Mouse (Mus musculus) neutrophil, adult 5-6 weeks (primary cell): ENCODE measurements around the gene Selenos. TPM values are rescaled to one million over a fixed set of nuclear protein-coding genes. Genes with fewer than 3 reads are reported as not detected.

Source experiments
- ATAC-seq: fragments of 151-379, 151-347 bp; 2 replicates; pipeline ENCODE4 v1.8.0; 2017; ENCODE audit warnings: mild to moderate bottlenecking, moderate TSS enrichment; ENCODE audit not compliant: insufficient number of reproducible peaks, poor library complexity, low FRiP score, severe bottlenecking; ENCODE audit errors: extremely low read depth
- total RNA-seq: library from RNA; stranded (forward); fragments of 200-1000 nt; gene quantifications from 2 replicates; pipeline ENCODE4 v1.2.3, GENCODE M21; 2017

Gene Selenos
- total RNA-seq, 1 experiment from 2014 or later: 48.3 TPM

GRCm38 (mm10) chr7:66111211-66111610 lies 31.8 kb downstream of the Selenos start:
- no peak for ATAC-seq

GRCm38 (mm10) chr7:66113561-66113960 lies 34.1 kb downstream of the Selenos start:
- ATAC-seq: no peak

- peak; percentile 50 for ATAC-seq
These were observed 36.4 kb downstream of the Selenos start for GRCm38 (mm10) chr7:66115821-66116343.

GRCm38 (mm10) chr7:66116906-66117482 lies 37.5 kb downstream of the Selenos start:
- no peak for ATAC-seq

- ATAC-seq: no peak
These were observed 38.6 kb downstream of the Selenos start for GRCm38 (mm10) chr7:66118046-66118445.

GRCm38 (mm10) chr7:66118796-66119195 lies 39.3 kb downstream of the Selenos start:
- no peak for ATAC-seq

GRCm38 (mm10) chr7:66120139-66120538 lies 40.7 kb downstream of the Selenos start:
- no peak for ATAC-seq

- ATAC-seq: peak; percentile 66
These were observed 41.4 kb downstream of the Selenos start for GRCm38 (mm10) chr7:66120702-66121396.

- ATAC-seq: peak; percentile 80
These were observed 45.1 kb downstream of the Selenos start for GRCm38 (mm10) chr7:66124551-66124968.

GRCm38 (mm10) chr7:66125368-66125767 lies 45.9 kb downstream of the Selenos start:
- ATAC-seq: peak; percentile 45; the same call in 1 of the 2 replicates

- ATAC-seq: no peak
These were observed 48.6 kb downstream of the Selenos start for GRCm38 (mm10) chr7:66127951-66128645.

- ATAC-seq: no peak
These were observed 49.4 kb downstream of the Selenos start for GRCm38 (mm10) chr7:66128857-66129256.

GRCm38 (mm10) chr7:66130296-66130695 lies 50.8 kb downstream of the Selenos start:
- ATAC-seq: no peak

- ATAC-seq: no peak
These were observed 52.5 kb downstream of the Selenos start for GRCm38 (mm10) chr7:66131776-66132421.

GRCm38 (mm10) chr7:66134154-66134553 lies 54.7 kb downstream of the Selenos start:
- ATAC-seq: peak; percentile 32; the same call in 1 of the 2 replicates

- ATAC-seq: peak; percentile 62
These were observed 56.2 kb downstream of the Selenos start for GRCm38 (mm10) chr7:66135644-66136043.

GRCm38 (mm10) chr7:66136187-66136586 lies 56.7 kb downstream of the Selenos start:
- ATAC-seq: no peak

- no peak for ATAC-seq
These were observed 57.9 kb downstream of the Selenos start for GRCm38 (mm10) chr7:66137309-66137708.

GRCm38 (mm10) chr7:66138301-66138700 lies 58.9 kb downstream of the Selenos start:
- ATAC-seq: no peak
